Mouse (Mus musculus): ENCODE results near the gene Nrgn. TPM values are rescaled to one million over a fixed set of nuclear protein-coding genes. Genes with fewer than 3 reads are reported as not detected.

Nrgn gene
- total and polyA plus RNA-seq, 3 experiments = 149 to 2,443 (median 474) TPM

GRCm38 (mm10) chr9:37569231-37569835 lies 16.6 kb upstream of the Nrgn start:
- no peaks in the 10 kb centered on the region for H3K9me3 ChIP-seq (replicated peaks)
- H3K36me3 ChIP-seq (replicated peaks) = no peaks in the 10 kb centered on the region
- DNase-seq (ENCODE audit: low spot score) = no peak
- H3K4me1 ChIP-seq (ENCODE audit: insufficient read depth, low read depth, low read length) = peaks cover 98% of the 10 kb centered on the region
- peak; percentile 40 for ATAC-seq (ENCODE audit: extremely low read depth, insufficient number of reproducible peaks, low FRiP score, poor library complexity, severe bottlenecking)
- H3K27me3 ChIP-seq (ENCODE audit: insufficient read depth, low read length) = no peaks in the 10 kb centered on the region
- TF ChIP-seq POLR2AphosphoS5 (IDR thresholded peaks at IDR 0.05; ENCODE audit: insufficient replicate concordance, low read depth, low read length) (no peak), CTCF (IDR thresholded peaks at IDR 0.05; ENCODE audit: low read depth, low read length) (no peak), TAL1 (conservative IDR thresholded peaks at IDR 0.05; ENCODE audit: low read depth, low read length) (no peak), GATA1 (IDR thresholded peaks at IDR 0.05; ENCODE audit: borderline replicate concordance, low read length) (no peak), GATA2 (IDR thresholded peaks at IDR 0.05; ENCODE audit: borderline replicate concordance, low read depth, low read length) (no peak)
- no peak overlapping the region; the same call in 1 of the 2 replicates for H3K4me3 ChIP-seq (ENCODE audit: low read depth, low read length)

GRCm38 (mm10) chr9:37568605-37569214 lies 16.0 kb upstream of the Nrgn start:
- Histone ChIP-seq H3K27me3 (ENCODE audit: insufficient read depth, low read length) (no peaks in the 10 kb centered on the region), H3K9me3 (replicated peaks) (no peaks in the 10 kb centered on the region), H3K36me3 (replicated peaks) (no peaks in the 10 kb centered on the region), H3K4me1 (ENCODE audit: insufficient read depth, low read depth, low read length) (peaks cover 99% of the 10 kb centered on the region), H3K4me3 (ENCODE audit: low read depth, low read length) (no peak overlapping the region; the same call in 1 of the 2 replicates)
- DNase-seq (ENCODE audit: low spot score) (no peak), ATAC-seq (ENCODE audit: extremely low read depth, insufficient number of reproducible peaks, low FRiP score, poor library complexity, severe bottlenecking) (no peak)
- no peak for TF ChIP-seq POLR2AphosphoS5 (IDR thresholded peaks at IDR 0.05; ENCODE audit: insufficient replicate concordance, low read depth, low read length)

GRCm38 (mm10) chr9:37567892-37568604 lies 15.3 kb upstream of the Nrgn start:
- peaks cover 98% of the 10 kb centered on the region for H3K4me1 ChIP-seq (ENCODE audit: insufficient read depth, low read depth, low read length)
- peak overlapping the region; percentile 56; the same call in 1 of the 2 replicates for H3K4me3 ChIP-seq (ENCODE audit: low read depth, low read length)
- TF ChIP-seq POLR2AphosphoS5 (IDR thresholded peaks at IDR 0.05; ENCODE audit: insufficient replicate concordance, low read depth, low read length) (no peak), TAL1 (conservative IDR thresholded peaks at IDR 0.05; ENCODE audit: low read depth, low read length) (no peak), GATA2 (IDR thresholded peaks at IDR 0.05; ENCODE audit: borderline replicate concordance, low read depth, low read length) (no peak), CTCF (IDR thresholded peaks at IDR 0.05; ENCODE audit: low read depth, low read length) (no peak), GATA1 (IDR thresholded peaks at IDR 0.05; ENCODE audit: borderline replicate concordance, low read length) (no peak)
- DNase-seq (ENCODE audit: low spot score) (no peak), ATAC-seq (ENCODE audit: extremely low read depth, insufficient number of reproducible peaks, low FRiP score, poor library complexity, severe bottlenecking) (no peak)
- no peaks in the 10 kb centered on the region for H3K9me3 ChIP-seq (replicated peaks)
- H3K27me3 ChIP-seq (ENCODE audit: insufficient read depth, low read length) = no peaks in the 10 kb centered on the region
- H3K36me3 ChIP-seq (replicated peaks) = no peaks in the 10 kb centered on the region

GRCm38 (mm10) chr9:37567454-37567853 lies 14.8 kb upstream of the Nrgn start:
- H3K9me3 ChIP-seq (replicated peaks) = no peaks in the 10 kb centered on the region
- peak overlapping the region; percentile 10; the same call in 1 of the 2 replicates for H3K4me3 ChIP-seq (ENCODE audit: low read depth, low read length)
- no peak for DNase-seq (ENCODE audit: low spot score)
- TF ChIP-seq GATA2 (IDR thresholded peaks at IDR 0.05; ENCODE audit: borderline replicate concordance, low read depth, low read length) (no peak), POLR2AphosphoS5 (IDR thresholded peaks at IDR 0.05; ENCODE audit: insufficient replicate concordance, low read depth, low read length) (no peak), TAL1 (conservative IDR thresholded peaks at IDR 0.05; ENCODE audit: low read depth, low read length) (no peak), CTCF (IDR thresholded peaks at IDR 0.05; ENCODE audit: low read depth, low read length) (no peak), GATA1 (IDR thresholded peaks at IDR 0.05; ENCODE audit: borderline replicate concordance, low read length) (no peak)
- peaks cover 97% of the 10 kb centered on the region for H3K4me1 ChIP-seq (ENCODE audit: insufficient read depth, low read depth, low read length)
- peak; percentile 35; the same call in 1 of the 2 replicates for ATAC-seq (ENCODE audit: extremely low read depth, insufficient number of reproducible peaks, low FRiP score, poor library complexity, severe bottlenecking)
- H3K27me3 ChIP-seq (ENCODE audit: insufficient read depth, low read length) = no peaks in the 10 kb centered on the region
- no peaks in the 10 kb centered on the region for H3K36me3 ChIP-seq (replicated peaks)

DNA sequence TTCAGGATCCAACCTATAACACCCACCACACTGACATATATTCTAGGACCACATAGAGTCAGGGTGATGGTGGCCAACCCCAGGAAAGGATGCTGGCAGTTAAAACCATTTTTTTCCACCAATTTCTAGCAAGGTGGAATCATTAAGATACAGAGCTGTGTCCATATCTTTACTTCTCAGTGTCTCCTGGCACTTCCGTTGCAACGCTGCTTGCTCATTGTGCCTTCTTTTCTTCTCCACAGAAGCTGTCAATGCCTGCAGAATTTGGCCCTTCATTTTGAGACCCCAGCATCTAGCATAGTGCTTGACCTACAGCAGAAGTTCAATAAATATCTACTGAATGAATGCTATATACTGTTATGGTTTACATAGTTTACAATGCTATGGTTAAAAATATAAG lies 14.3 kb upstream of the Nrgn start:
- TF ChIP-seq POLR2AphosphoS5 (IDR thresholded peaks at IDR 0.05; ENCODE audit: insufficient replicate concordance, low read depth, low read length) = no peak
- TF ChIP-seq GATA2 (IDR thresholded peaks at IDR 0.05; ENCODE audit: borderline replicate concordance, low read depth, low read length) = no peak
- TF ChIP-seq CTCF (IDR thresholded peaks at IDR 0.05; ENCODE audit: low read depth, low read length) = no peak
- TF ChIP-seq TAL1 (conservative IDR thresholded peaks at IDR 0.05; ENCODE audit: low read depth, low read length) = peak; percentile 71
- peaks cover 97% of the 10 kb centered on the region for H3K4me1 ChIP-seq (ENCODE audit: insufficient read depth, low read depth, low read length)
- ATAC-seq (ENCODE audit: extremely low read depth, insufficient number of reproducible peaks, low FRiP score, poor library complexity, severe bottlenecking) (peak; percentile 47), DNase-seq (ENCODE audit: low spot score) (no peak)
- no peaks in the 10 kb centered on the region for H3K9me3 ChIP-seq (replicated peaks)
- no peaks in the 10 kb centered on the region for H3K36me3 ChIP-seq (replicated peaks)
- no peaks in the 10 kb centered on the region for H3K27me3 ChIP-seq (ENCODE audit: insufficient read depth, low read length)
- H3K4me3 ChIP-seq (ENCODE audit: low read depth, low read length) = no peak overlapping the region

DNA sequence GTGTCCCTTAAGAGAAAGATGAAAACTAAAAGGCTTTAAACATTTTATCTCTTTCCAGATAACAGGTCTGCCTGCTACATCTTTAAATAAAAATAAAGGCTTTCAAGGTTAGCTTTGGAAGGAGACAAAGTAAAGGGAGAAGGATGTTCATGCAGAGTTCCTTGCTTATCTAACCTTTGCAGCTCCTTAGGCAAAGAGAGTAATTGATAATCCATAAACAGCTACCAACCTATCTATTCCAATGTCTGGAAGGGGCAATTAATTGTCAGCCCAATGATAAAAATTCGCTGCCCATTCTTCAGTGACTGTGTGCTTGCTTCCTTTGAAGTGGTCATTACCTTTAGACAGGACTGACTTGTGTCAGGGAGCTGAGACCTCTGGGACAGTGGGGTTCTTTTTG lies 11.1 kb upstream of the Nrgn start:
- Histone ChIP-seq H3K4me1 (ENCODE audit: insufficient read depth, low read depth, low read length) (peaks cover 78% of the 10 kb centered on the region), H3K36me3 (replicated peaks) (no peaks in the 10 kb centered on the region), H3K9me3 (replicated peaks) (no peaks in the 10 kb centered on the region), H3K27me3 (ENCODE audit: insufficient read depth, low read length) (no peaks in the 10 kb centered on the region), H3K4me3 (ENCODE audit: low read depth, low read length) (no peak overlapping the region)
- TF ChIP-seq CTCF (IDR thresholded peaks at IDR 0.05; ENCODE audit: low read depth, low read length) (no peak), TAL1 (conservative IDR thresholded peaks at IDR 0.05; ENCODE audit: low read depth, low read length) (peak; percentile 79), POLR2AphosphoS5 (IDR thresholded peaks at IDR 0.05; ENCODE audit: insufficient replicate concordance, low read depth, low read length) (no peak), GATA1 (IDR thresholded peaks at IDR 0.05; ENCODE audit: borderline replicate concordance, low read length) (no peak)
- DNase-seq (ENCODE audit: low spot score) (no peak), ATAC-seq (ENCODE audit: extremely low read depth, insufficient number of reproducible peaks, low FRiP score, poor library complexity, severe bottlenecking) (peak; percentile 55)
